Mouse (Mus musculus) neutrophil, adult 5-6 weeks (primary cell): ENCODE data around the gene Mrpl9. TPM values are rescaled to one million over a fixed set of nuclear protein-coding genes. Genes with fewer than 3 reads are reported as not detected.

Experiments used
- ATAC-seq: fragments of 151-379, 151-347 bp; 2 replicates; pipeline ENCODE4 v1.8.0; 2017; ENCODE audit warnings: mild to moderate bottlenecking, moderate TSS enrichment; ENCODE audit not compliant: insufficient number of reproducible peaks, poor library complexity, low FRiP score, severe bottlenecking; ENCODE audit errors: extremely low read depth
- total RNA-seq: library from RNA; stranded (forward); fragments of 200-1000 nt; gene quantifications from 2 replicates; pipeline ENCODE4 v1.2.3, GENCODE M21; 2017

The Mrpl9 gene
- total RNA-seq, 1 experiment from 2014 or later, result 42.2 TPM

DNA sequence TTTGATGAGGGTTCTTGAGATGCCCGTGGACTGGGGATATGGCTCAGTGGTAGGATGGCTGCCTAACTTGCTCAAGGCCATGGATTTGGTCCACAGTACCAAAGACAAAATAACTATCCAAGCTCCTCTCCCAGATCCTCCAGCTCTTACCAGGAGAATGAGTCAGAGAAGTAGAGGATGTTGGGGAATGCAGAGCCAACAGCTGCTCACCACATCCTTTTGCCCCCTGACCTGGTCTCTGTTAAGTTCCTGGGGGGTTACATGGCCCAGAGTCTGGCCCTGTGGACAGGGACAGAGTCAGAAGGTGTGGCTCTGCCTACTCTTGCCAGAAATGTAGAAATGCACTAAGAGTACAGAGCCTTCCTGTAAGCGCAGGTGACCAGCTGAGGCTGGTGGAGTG lies 16.7 kb downstream of the Mrpl9 start:
- no peak for ATAC-seq

GRCm38 (mm10) chr3:94463926-94464578 lies 20.9 kb downstream of the Mrpl9 start:
- ATAC-seq, result no peak

GRCm38 (mm10) chr3:94465632-94466430 lies 22.7 kb downstream of the Mrpl9 start:
- ATAC-seq, result no peak

- ATAC-seq, result no peak
These were observed 25.8 kb downstream of the Mrpl9 start for GRCm38 (mm10) chr3:94468931-94469330.

GRCm38 (mm10) chr3:94472447-94473114 lies 29.5 kb downstream of the Mrpl9 start:
- ATAC-seq, result no peak

GRCm38 (mm10) chr3:94473115-94473505 lies 30.0 kb downstream of the Mrpl9 start:
- ATAC-seq, result no peak

GRCm38 (mm10) chr3:94473567-94474232 lies 30.6 kb downstream of the Mrpl9 start:
- ATAC-seq, result no peak

DNA sequence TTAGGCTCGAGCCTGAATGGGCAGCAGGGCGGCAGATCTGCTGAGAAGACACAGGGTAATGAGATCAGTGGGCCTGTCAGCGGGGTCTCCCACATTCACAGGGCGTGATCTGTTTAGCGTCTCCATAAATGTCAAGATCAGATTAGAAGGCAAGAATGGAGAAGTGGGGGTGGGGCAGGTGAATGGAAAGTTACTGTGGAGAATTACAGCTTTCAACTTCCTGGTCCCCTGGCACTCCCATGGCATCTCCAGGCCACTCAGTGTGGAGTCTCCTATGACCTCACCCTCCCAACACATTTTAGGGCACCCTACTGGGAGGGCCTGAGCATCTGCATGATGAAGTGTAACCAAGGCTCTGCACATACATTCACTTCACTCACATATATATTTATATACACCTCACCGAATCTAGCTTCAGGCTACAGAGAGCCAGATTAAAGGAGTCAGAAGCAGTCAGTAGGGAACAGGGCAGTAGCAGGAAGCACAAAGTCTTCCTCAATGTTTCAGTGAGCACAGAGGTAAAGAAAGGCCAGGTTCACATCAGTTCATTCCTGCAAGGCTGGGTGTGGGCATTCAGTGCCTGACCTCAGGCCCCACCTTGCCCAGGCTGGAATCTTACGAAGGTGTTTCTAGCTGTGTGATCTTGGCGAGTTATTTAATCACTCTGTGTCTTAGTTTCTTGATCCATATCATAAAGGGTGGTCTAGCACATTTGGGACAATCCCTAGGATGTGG lies 33.4 kb downstream of the Mrpl9 start:
- no peak for ATAC-seq

GRCm38 (mm10) chr3:94477444-94477843 lies 34.3 kb downstream of the Mrpl9 start:
- ATAC-seq, result no peak

DNA sequence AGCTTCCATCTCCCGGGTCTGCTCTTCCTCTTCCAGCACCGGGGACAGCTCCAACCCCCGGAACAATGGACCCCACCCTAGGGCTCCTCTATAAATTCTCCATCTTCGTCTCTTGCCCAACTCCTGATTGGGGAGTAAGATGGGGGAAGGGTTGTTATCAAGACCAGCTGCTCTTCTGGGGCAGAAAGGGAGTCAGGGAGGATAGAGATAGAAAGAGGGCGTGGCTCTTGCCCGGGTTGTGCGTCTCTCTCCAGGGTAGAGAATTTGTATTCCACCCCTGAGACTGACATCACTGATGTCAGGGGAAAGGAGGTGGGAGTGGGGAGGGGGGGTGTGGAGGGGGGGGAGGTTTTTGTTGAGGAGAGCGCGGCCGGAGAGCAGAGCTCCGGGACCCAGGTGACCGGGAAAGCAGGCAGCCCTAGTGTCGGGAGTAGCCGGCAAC lies 34.9 kb downstream of the Mrpl9 start, which contains the start of gene Celf3:
Gene Celf3, plus strand, starts transcription at position 315 of the 442 bp plus-strand sequence.
- ATAC-seq, result no peak

- ATAC-seq, result no peak
These were observed 35.6 kb downstream of the Mrpl9 start for GRCm38 (mm10) chr3:94478591-94479169.

DNA sequence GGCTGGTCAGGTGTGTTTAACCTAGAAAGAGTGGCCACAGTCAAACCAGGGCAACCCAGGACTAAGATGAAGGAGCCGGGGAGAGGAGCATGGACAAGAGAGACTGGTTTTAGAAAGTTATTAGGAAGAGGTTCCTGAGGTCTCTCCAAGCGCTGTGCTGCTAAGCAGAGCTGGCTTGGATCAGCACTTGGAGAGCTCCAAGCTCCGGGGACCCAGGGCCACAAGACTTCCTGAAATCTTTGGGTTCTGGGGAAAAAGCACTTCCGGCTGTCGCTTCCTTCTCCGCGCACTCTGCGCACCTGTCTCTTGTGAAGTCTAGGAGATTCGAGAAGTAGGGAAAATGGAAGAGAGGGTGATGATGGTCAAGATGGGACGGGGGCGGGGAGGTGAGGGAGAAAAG lies 36.4 kb downstream of the Mrpl9 start:
- ATAC-seq, result no peak

GRCm38 (mm10) chr3:94480291-94480884 lies 37.3 kb downstream of the Mrpl9 start, which contains the start of gene Riiad1:
Riiad1 (minus strand) TSS chr3:94480341.
- ATAC-seq, result no peak

- ATAC-seq, result no peak
These were observed 38.3 kb downstream of the Mrpl9 start for GRCm38 (mm10) chr3:94481429-94481828.

GRCm38 (mm10) chr3:94482764-94483385 lies 39.8 kb downstream of the Mrpl9 start:
- ATAC-seq, result peak; percentile 57

- no peak for ATAC-seq
These were observed 40.8 kb downstream of the Mrpl9 start for GRCm38 (mm10) chr3:94483790-94484439.

DNA sequence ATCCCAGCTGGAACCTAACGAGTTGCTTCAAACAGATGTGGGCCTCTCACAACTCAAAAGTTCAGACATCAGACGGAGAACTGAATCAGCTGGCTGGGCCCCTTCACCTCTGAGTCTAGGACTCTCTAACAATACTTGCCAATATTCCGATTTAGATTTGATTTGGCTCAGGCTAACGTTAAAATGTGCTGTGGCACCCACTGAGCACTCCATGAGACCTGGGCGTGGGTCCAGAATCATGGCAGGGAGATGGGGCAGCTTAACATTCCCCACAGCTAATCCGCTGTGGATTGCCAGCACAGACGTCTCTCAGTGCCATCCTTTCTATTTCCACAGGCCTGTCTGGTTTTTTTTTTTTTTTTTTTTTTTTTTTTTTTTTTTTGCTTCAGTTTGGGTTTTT lies 42.8 kb downstream of the Mrpl9 start:
- ATAC-seq, result no peak
